Mouse (Mus musculus) limb, embryonic 10.5 days (tissue): ENCODE measurements around the gene Akap5. TPM values are rescaled to one million over a fixed set of nuclear protein-coding genes. Genes with fewer than 3 reads are reported as not detected.

ENCODE experiments used
- DNase-seq: peaks from one replicate; pipeline ENCODE4 v3.0.0-alpha.2; 2017; ENCODE audit warnings: low spot score
- H3K27ac ChIP-seq: fragments of 300-500 bp; sonication (generic); 2 replicates; pipeline ENCODE4 v1.5.1; 2016; ENCODE audit warnings: mild to moderate bottlenecking
- H3K27me3 ChIP-seq: fragments of 300-500 bp; sonication (generic); 2 replicates; pipeline ENCODE4 v1.6.1; 2016; ENCODE audit warnings: low read depth, mild to moderate bottlenecking; ENCODE audit not compliant: poor library complexity, severe bottlenecking
- H3K36me3 ChIP-seq: fragments of 300-500 bp; sonication (generic); 2 replicates; pipeline ENCODE4 v1.6.1; 2016; ENCODE audit warnings: mild to moderate bottlenecking, moderate library complexity
- H3K4me1 ChIP-seq: fragments of 300-500 bp; sonication (generic); 2 replicates; pipeline ENCODE4 v1.6.1; 2016
- H3K4me3 ChIP-seq: fragments of 300-500 bp; sonication (generic); 2 replicates; pipeline ENCODE4 v1.5.1; 2016; ENCODE audit warnings: mild to moderate bottlenecking, moderate library complexity
- H3K9me3 ChIP-seq: fragments of 300-500 bp; sonication (generic); replicated peaks from 2 replicates; pipeline ENCODE4 v1.6.1; 2016; ENCODE audit warnings: mild to moderate bottlenecking
- WGBS: fragments of 180-500 bp; shearing (Covaris S2); methylation state at CpG from one replicate; pipeline ENCODE4 v1.1.7; 2016; 5-methylcytosine and 5-hydroxymethylcytosine counted together
- polyA plus RNA-seq: library from polyadenylated mRNA; unstranded; fragments of >200 nt; fragmentation: Nextera tagmentation; extraction: Ambion mirVana; gene quantifications from 2 replicates; pipeline ENCODE4 v1.2.1, GENCODE M21; 2016

The Akap5 gene
- polyA plus RNA-seq, 1 experiment from 2014 or later: 1.9 TPM

- H3K4me1 ChIP-seq: peaks cover 9% of the 10 kb centered on the region; the same call in 1 of the 2 replicates
- WGBS: 67% methylated on average over 9 of the region's 9 CpGs
- peaks cover 68% of the 10 kb centered on the region for H3K36me3 ChIP-seq
- no peak for DNase-seq
- no peak overlapping the region for H3K4me3 ChIP-seq
- peak overlapping the region; percentile 36 for H3K27ac ChIP-seq
- no peaks in the 10 kb centered on the region for H3K27me3 ChIP-seq
- no peaks in the 10 kb centered on the region for H3K9me3 ChIP-seq
Measured at GRCm38 (mm10) chr12:76318282-76319212, 6.1 kb upstream of the Akap5 start.

GRCm38 (mm10) chr12:76326437-76327220 is 1.9 kb downstream of the Akap5 start:
- 94% methylated on average over 23 of the region's 23 CpGs for WGBS
- Histone ChIP-seq H3K4me1 (peaks cover 12% of the 10 kb centered on the region), H3K4me3 (no peak overlapping the region), H3K27ac (no peak overlapping the region), H3K27me3 (peaks cover 19% of the 10 kb centered on the region), H3K36me3 (no peaks in the 10 kb centered on the region; the same call in 1 of the 2 replicates), H3K9me3 (no peaks in the 10 kb centered on the region)
- no peak for DNase-seq

GRCm38 (mm10) chr12:76328567-76329354 is 4.1 kb downstream of the Akap5 start:
- no peak overlapping the region for H3K4me3 ChIP-seq
- H3K9me3 ChIP-seq: no peaks in the 10 kb centered on the region
- no peak overlapping the region for H3K27ac ChIP-seq
- no peak for DNase-seq
- WGBS: 97% methylated on average over 6 of the region's 6 CpGs
- peaks cover 19% of the 10 kb centered on the region for H3K27me3 ChIP-seq
- H3K36me3 ChIP-seq: no peaks in the 10 kb centered on the region
- peaks cover 12% of the 10 kb centered on the region for H3K4me1 ChIP-seq

- H3K4me1 ChIP-seq: no peaks in the 10 kb centered on the region
- no peaks in the 10 kb centered on the region for H3K9me3 ChIP-seq
- no peak overlapping the region for H3K4me3 ChIP-seq
- no peaks in the 10 kb centered on the region for H3K27me3 ChIP-seq
- 91% methylated on average over 5 of the region's 5 CpGs for WGBS
- H3K27ac ChIP-seq: no peak overlapping the region
- no peak for DNase-seq
- no peaks in the 10 kb centered on the region for H3K36me3 ChIP-seq
Measured at GRCm38 (mm10) chr12:76333688-76334087, 9.0 kb downstream of the Akap5 start.

- no peak for DNase-seq
- Histone ChIP-seq H3K27me3 (no peaks in the 10 kb centered on the region), H3K4me1 (no peaks in the 10 kb centered on the region), H3K27ac (no peak overlapping the region), H3K4me3 (no peak overlapping the region), H3K9me3 (no peaks in the 10 kb centered on the region), H3K36me3 (no peaks in the 10 kb centered on the region)
- 87% methylated on average over 5 of the region's 5 CpGs for WGBS
Measured at GRCm38 (mm10) chr12:76335641-76336040, 10.9 kb downstream of the Akap5 start.

GRCm38 (mm10) chr12:76336111-76336965 is 11.6 kb downstream of the Akap5 start:
- no peak overlapping the region for H3K27ac ChIP-seq
- no peaks in the 10 kb centered on the region for H3K4me1 ChIP-seq
- no peaks in the 10 kb centered on the region for H3K27me3 ChIP-seq
- no peak for DNase-seq
- H3K9me3 ChIP-seq: no peaks in the 10 kb centered on the region
- H3K36me3 ChIP-seq: no peaks in the 10 kb centered on the region
- WGBS: 82% methylated on average over 17 of the region's 17 CpGs
- H3K4me3 ChIP-seq: no peak overlapping the region

GRCm38 (mm10) chr12:76341080-76341479 is 16.4 kb downstream of the Akap5 start:
- no peak overlapping the region for H3K4me3 ChIP-seq
- WGBS: 9% methylated on average over 4 of the region's 4 CpGs
- no peaks in the 10 kb centered on the region for H3K9me3 ChIP-seq
- DNase-seq: peak; percentile 53
- H3K27ac ChIP-seq: no peak overlapping the region
- H3K4me1 ChIP-seq: no peaks in the 10 kb centered on the region
- H3K27me3 ChIP-seq: no peaks in the 10 kb centered on the region
- H3K36me3 ChIP-seq: peaks cover 8% of the 10 kb centered on the region; the same call in 1 of the 2 replicates

GRCm38 (mm10) chr12:76345759-76346455 is 21.2 kb downstream of the Akap5 start:
- no peaks in the 10 kb centered on the region for H3K4me1 ChIP-seq
- no peak overlapping the region for H3K27ac ChIP-seq
- WGBS: 78% methylated on average over 6 of the region's 6 CpGs
- peaks cover 38% of the 10 kb centered on the region for H3K36me3 ChIP-seq
- H3K4me3 ChIP-seq: no peak overlapping the region
- no peak for DNase-seq
- H3K27me3 ChIP-seq: no peaks in the 10 kb centered on the region
- no peaks in the 10 kb centered on the region for H3K9me3 ChIP-seq

GRCm38 (mm10) chr12:76349680-76350220 is 25.1 kb downstream of the Akap5 start:
- H3K27me3 ChIP-seq: no peaks in the 10 kb centered on the region
- WGBS: 75% methylated on average over 8 of the region's 8 CpGs
- H3K4me1 ChIP-seq: no peaks in the 10 kb centered on the region
- peaks cover 59% of the 10 kb centered on the region for H3K36me3 ChIP-seq
- no peak overlapping the region for H3K4me3 ChIP-seq
- H3K9me3 ChIP-seq: no peaks in the 10 kb centered on the region
- DNase-seq: no peak
- no peak overlapping the region for H3K27ac ChIP-seq

- H3K27ac ChIP-seq: no peak overlapping the region
- DNase-seq: no peak
- H3K27me3 ChIP-seq: no peaks in the 10 kb centered on the region
- H3K36me3 ChIP-seq: peaks cover 24% of the 10 kb centered on the region
- no peaks in the 10 kb centered on the region for H3K9me3 ChIP-seq
- 73% methylated on average over 1 of the region's 1 CpGs for WGBS
- peaks cover 8% of the 10 kb centered on the region for H3K4me1 ChIP-seq
- H3K4me3 ChIP-seq: no peak overlapping the region
Measured at GRCm38 (mm10) chr12:76360868-76361267, 36.2 kb downstream of the Akap5 start.
